Mouse (Mus musculus): ENCODE data around the gene Frmd4a.

DNA sequence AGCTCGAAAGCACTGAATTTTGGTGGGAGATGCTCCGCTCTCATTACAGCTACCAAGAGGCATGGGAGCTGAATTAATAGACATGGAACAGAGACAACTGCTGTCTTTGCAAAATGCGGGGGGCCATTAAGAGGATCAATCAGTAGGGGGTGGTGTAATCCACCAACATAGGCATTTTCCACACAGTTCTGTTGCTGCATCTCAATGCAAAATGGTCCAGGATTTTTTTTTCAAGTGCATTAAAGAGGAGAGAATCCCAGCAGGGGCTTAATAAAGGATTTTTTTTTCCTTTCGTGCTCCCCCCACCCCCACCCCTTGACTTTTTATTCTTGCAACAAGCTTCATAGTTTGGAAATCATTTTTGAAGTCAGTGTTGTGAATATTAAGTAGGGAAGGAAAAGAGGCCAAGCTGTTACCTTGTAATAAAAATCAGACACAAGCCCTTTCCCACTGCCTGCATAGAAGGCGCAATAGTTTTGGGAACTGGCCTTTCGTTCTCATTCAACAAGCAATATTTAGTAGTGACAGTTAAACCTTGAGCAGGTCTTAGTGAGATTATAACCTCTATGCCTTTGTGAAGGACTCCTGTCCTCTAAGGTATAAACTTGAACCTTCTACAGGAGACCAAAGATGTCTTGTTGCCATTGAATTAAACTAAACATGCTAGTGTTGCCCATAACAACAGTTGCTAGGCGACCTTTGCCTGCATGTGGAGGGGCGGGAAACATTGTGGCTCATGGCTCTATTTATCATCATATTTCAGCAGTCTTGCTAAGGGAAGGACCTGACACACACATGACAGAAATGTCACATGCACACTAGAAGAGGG is 81.6 kb downstream of the Frmd4a start:
- TF ChIP-seq CTCF (IDR thresholded peaks at IDR 0.05; ENCODE audit: borderline replicate concordance, extremely low read depth, insufficient read depth, insufficient read length) (no peak), POLR2A (IDR thresholded peaks at IDR 0.05; ENCODE audit: borderline replicate concordance, extremely low read depth, insufficient read depth, insufficient read length, poor library complexity, severe bottlenecking) (no peak)
